Mouse (Mus musculus) forebrain, embryonic 15.5 days (tissue): ENCODE data around the gene Rrp36. TPM values are rescaled to one million over a fixed set of nuclear protein-coding genes. Genes with fewer than 3 reads are reported as not detected.

Source experiments
- ATAC-seq: fragments of 200-750 bp; cut with Nextera tagmentation; replicated peaks from 2 replicates; pipeline ENCODE4 v1.8.0; 2017; ENCODE audit warnings: mild to moderate bottlenecking, moderate TSS enrichment, moderate library complexity
- H3K27ac ChIP-seq: fragments of 300-500 bp; sonication (generic); replicated peaks from 2 replicates; pipeline ENCODE4 v1.5.1; 2015; ENCODE audit warnings: mild to moderate bottlenecking, inconsistent platforms
- H3K27me3 ChIP-seq: fragments of 300-500 bp; sonication (generic); 2 replicates; pipeline ENCODE4 v1.6.1; 2015; ENCODE audit warnings: inconsistent platforms
- H3K36me3 ChIP-seq: fragments of 300-500 bp; sonication (generic); 2 replicates; pipeline ENCODE4 v1.6.1; 2015; ENCODE audit warnings: mild to moderate bottlenecking, inconsistent platforms
- H3K4me1 ChIP-seq: fragments of 300-500 bp; sonication (generic); 2 replicates; pipeline ENCODE4 v1.6.1; 2015; ENCODE audit warnings: inconsistent platforms
- H3K4me2 ChIP-seq: fragments of 300-500 bp; sonication (generic); replicated peaks from 2 replicates; pipeline ENCODE4 v1.6.1; 2015; ENCODE audit warnings: mild to moderate bottlenecking, inconsistent platforms
- H3K4me3 ChIP-seq: fragments of 300-500 bp; sonication (generic); 2 replicates; pipeline ENCODE4 v1.5.1; 2015; ENCODE audit warnings: mild to moderate bottlenecking, inconsistent platforms
- H3K9ac ChIP-seq: fragments of 300-500 bp; sonication (generic); replicated peaks from 2 replicates; pipeline ENCODE4 v1.6.1; 2015; ENCODE audit warnings: mild to moderate bottlenecking, inconsistent platforms
- H3K9me3 ChIP-seq: fragments of 300-500 bp; sonication (generic); 2 replicates; pipeline ENCODE4 v1.6.1; 2016; ENCODE audit warnings: inconsistent platforms
- WGBS: fragments of 180-500 bp; shearing (Covaris S2); methylation state at CpG from one replicate; pipeline ENCODE4 v1.1.7; 2015; ENCODE audit warnings: mixed read lengths; 5-methylcytosine and 5-hydroxymethylcytosine counted together
- polyA plus RNA-seq: library from polyadenylated mRNA; unstranded; fragments of >200 nt; fragmentation: Nextera tagmentation; extraction: Ambion mirVana; gene quantifications from 2 replicates; pipeline ENCODE4 v1.2.1, GENCODE M21; 2015

The Rrp36 gene
- polyA plus RNA-seq, 1 experiment from 2014 or later: 49.5 TPM

- H3K4me1 ChIP-seq: peaks cover 43% of the 10 kb centered on the region
- peak overlapping the region; percentile 69 for H3K4me2 ChIP-seq
- peak; percentile 76 for ATAC-seq
- H3K27ac ChIP-seq: peak overlapping the region; percentile 86
- 5% methylated on average over 33 of the region's 41 CpGs for WGBS
- peak overlapping the region; percentile 90 for H3K9ac ChIP-seq
- H3K36me3 ChIP-seq: peaks cover 1% of the 10 kb centered on the region; the same call in 1 of the 2 replicates
- H3K9me3 ChIP-seq: no peaks in the 10 kb centered on the region
- no peaks in the 10 kb centered on the region for H3K27me3 ChIP-seq
- peak overlapping the region; percentile 92 for H3K4me3 ChIP-seq
Observed at GRCm38 (mm10) chr17:46703971-46704886, 30.1 kb upstream of the Rrp36 start.

GRCm38 (mm10) chr17:46702506-46702905 is 28.4 kb upstream of the Rrp36 start:
- H3K36me3 ChIP-seq: peaks cover 8% of the 10 kb centered on the region; the same call in 1 of the 2 replicates
- H3K27me3 ChIP-seq: no peaks in the 10 kb centered on the region
- peak overlapping the region; percentile 69 for H3K4me2 ChIP-seq
- H3K9me3 ChIP-seq: no peaks in the 10 kb centered on the region
- H3K27ac ChIP-seq: no peak overlapping the region; the same call in 1 of the 2 replicates
- no peak for ATAC-seq
- 91% methylated on average over 5 of the region's 5 CpGs for WGBS
- peaks cover 43% of the 10 kb centered on the region for H3K4me1 ChIP-seq
- H3K4me3 ChIP-seq: peak overlapping the region; percentile 92; the same call in 1 of the 2 replicates
- 0 out of 2 replicates have a peak overlapping the region, but pooled peaks have one; percentile 90 for H3K9ac ChIP-seq

- Histone ChIP-seq H3K9ac (no peak overlapping the region; the same call in 1 of the 2 replicates), H3K4me1 (peaks cover 43% of the 10 kb centered on the region), H3K27me3 (no peaks in the 10 kb centered on the region), H3K36me3 (peaks cover 8% of the 10 kb centered on the region; the same call in 1 of the 2 replicates), H3K27ac (no peak overlapping the region), H3K4me3 (no peak overlapping the region), H3K4me2 (no peak overlapping the region; the same call in 1 of the 2 replicates), H3K9me3 (no peaks in the 10 kb centered on the region)
- no peak for ATAC-seq
- 87% methylated on average over 12 of the region's 12 CpGs for WGBS
Observed at GRCm38 (mm10) chr17:46702100-46702499, 27.9 kb upstream of the Rrp36 start.

DNA sequence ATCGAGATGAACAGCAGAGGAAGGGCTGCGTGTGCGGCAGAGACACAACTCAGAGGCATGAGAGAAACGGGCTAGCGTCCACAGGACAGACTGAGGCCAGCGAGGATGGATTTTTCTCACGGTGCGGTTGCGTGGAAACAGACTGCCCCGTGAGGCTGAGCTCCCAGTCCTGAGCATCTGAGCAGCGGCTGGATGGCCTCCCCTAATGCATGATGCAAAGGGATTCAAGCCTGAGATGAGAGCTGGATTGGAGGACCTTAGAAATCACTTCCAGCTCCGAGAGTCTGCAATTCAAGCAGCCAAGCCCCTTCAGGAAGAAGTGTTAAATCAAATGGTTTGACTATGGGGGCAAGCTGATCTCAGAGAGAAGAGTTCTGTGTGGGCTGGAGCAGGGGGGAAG is 27.3 kb upstream of the Rrp36 start:
- 81% methylated on average over 12 of the region's 12 CpGs for WGBS
- Histone ChIP-seq H3K9me3 (no peaks in the 10 kb centered on the region), H3K27ac (no peak overlapping the region), H3K4me2 (no peak overlapping the region), H3K4me1 (peaks cover 43% of the 10 kb centered on the region), H3K9ac (peak overlapping the region; percentile 15), H3K36me3 (peaks cover 8% of the 10 kb centered on the region; the same call in 1 of the 2 replicates), H3K27me3 (no peaks in the 10 kb centered on the region), H3K4me3 (no peak overlapping the region)
- ATAC-seq: no peak

DNA sequence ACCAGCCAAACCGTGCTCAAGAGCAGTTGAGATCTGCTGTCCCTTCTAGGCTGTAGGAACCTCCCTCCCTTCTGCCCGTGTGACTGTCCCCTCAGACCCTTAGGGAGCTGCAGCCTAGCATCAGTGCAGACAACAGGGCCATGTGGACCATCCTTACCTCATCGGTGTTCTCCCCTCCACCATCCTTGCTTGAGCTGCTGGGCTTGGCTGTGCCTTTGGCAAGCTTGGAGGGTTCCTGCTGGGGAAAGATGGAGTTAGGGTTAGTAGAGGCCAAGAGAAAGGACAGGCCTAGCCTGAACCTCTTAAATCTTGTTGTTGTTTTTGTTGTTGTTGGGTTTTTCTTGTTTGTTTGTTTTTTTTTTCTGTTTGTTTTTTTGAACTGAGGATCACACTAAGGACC is 25.8 kb upstream of the Rrp36 start:
- Histone ChIP-seq H3K27me3 (no peaks in the 10 kb centered on the region), H3K27ac (no peak overlapping the region), H3K36me3 (peaks cover 8% of the 10 kb centered on the region; the same call in 1 of the 2 replicates), H3K9ac (no peak overlapping the region), H3K4me3 (no peak overlapping the region), H3K4me2 (no peak overlapping the region), H3K4me1 (peaks cover 32% of the 10 kb centered on the region), H3K9me3 (no peaks in the 10 kb centered on the region)
- no peak for ATAC-seq
- WGBS: 85% methylated on average over 3 of the region's 3 CpGs

DNA sequence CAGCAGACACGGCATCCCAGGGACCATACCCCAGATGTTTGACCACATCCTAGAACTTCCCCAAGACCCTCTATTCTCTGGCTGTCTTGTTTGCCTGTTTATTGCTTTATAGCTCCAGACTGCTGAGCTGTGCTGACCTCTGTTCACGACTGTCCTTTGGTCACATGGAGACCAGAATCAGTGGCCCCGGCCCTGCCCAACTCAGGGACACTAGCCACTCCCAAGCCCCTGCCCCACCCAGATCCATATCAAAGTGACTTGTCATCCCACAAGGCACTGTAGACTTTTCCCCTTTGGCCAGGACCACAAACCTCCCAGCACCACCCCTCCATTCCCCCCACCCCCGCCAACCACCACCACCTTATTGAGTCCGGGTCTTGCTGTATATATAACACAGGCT is 25.1 kb upstream of the Rrp36 start:
- H3K27ac ChIP-seq: no peak overlapping the region
- no peaks in the 10 kb centered on the region for H3K9me3 ChIP-seq
- peaks cover 8% of the 10 kb centered on the region; the same call in 1 of the 2 replicates for H3K36me3 ChIP-seq
- no peak overlapping the region for H3K9ac ChIP-seq
- H3K4me1 ChIP-seq: peaks cover 32% of the 10 kb centered on the region
- WGBS: 92% methylated on average over 5 of the region's 5 CpGs
- H3K27me3 ChIP-seq: no peaks in the 10 kb centered on the region
- H3K4me2 ChIP-seq: no peak overlapping the region
- ATAC-seq: no peak
- H3K4me3 ChIP-seq: no peak overlapping the region

- no peak for ATAC-seq
- Histone ChIP-seq H3K9ac (no peak overlapping the region), H3K4me3 (no peak overlapping the region), H3K9me3 (no peaks in the 10 kb centered on the region), H3K36me3 (peaks cover 8% of the 10 kb centered on the region; the same call in 1 of the 2 replicates), H3K4me2 (no peak overlapping the region), H3K4me1 (peaks cover 26% of the 10 kb centered on the region), H3K27ac (no peak overlapping the region), H3K27me3 (no peaks in the 10 kb centered on the region)
- 93% methylated on average over 6 of the region's 6 CpGs for WGBS
Observed at GRCm38 (mm10) chr17:46698515-46698914, 24.4 kb upstream of the Rrp36 start.

DNA sequence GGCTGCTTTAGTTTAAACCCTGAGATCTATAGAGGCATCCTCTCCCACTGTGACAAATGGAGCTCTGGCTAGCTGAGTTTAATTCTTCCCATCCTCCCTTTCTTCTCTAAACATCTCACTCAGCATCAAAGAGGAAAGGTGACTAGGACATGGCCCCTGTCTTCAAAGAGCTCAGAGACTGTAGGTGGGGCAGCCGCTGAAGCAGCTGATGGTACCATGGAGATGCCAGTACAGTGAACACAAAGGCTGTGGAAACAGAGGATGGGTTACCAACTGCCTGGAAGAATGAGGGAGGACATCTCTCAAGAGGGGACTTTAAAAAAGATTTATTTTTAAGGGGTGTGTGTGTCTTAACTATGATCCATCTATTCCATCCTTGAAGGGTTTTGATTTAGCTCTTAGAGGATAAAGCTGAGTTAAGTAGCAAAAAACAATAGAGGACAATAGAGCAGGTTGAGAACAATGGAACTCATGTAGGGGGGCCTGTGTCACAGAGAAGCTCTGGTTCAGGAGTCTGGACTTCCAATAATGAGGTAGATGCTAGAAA is 20.4 kb upstream of the Rrp36 start:
- Histone ChIP-seq H3K27ac (no peak overlapping the region), H3K4me3 (no peak overlapping the region), H3K36me3 (peaks cover 8% of the 10 kb centered on the region; the same call in 1 of the 2 replicates), H3K4me2 (no peak overlapping the region), H3K27me3 (no peaks in the 10 kb centered on the region), H3K9ac (no peak overlapping the region), H3K4me1 (no peaks in the 10 kb centered on the region), H3K9me3 (no peaks in the 10 kb centered on the region)
- no peak for ATAC-seq
- 78% methylated on average over 1 of the region's 1 CpGs for WGBS

DNA sequence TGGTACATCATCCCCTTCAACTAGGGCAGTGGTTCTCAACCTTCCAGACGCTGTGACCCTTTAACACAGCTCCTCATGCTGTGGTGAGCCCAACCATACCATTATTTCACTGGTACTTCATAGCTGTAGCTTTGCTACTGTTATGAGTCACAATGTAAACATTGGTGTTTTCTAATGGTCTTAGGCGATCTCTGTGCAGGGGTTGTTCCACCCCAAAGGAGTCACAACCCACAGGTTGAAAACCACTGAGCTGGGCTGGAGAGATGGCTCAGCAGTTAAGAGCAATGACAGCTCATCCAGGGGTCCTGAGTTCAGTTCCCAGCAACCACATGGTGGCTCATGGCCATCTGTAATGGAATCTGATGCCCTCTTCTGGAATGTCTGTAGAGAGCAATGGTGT is 17.2 kb upstream of the Rrp36 start:
- Histone ChIP-seq H3K9ac (no peak overlapping the region), H3K36me3 (peaks cover 11% of the 10 kb centered on the region; the same call in 1 of the 2 replicates), H3K27ac (no peak overlapping the region), H3K4me1 (no peaks in the 10 kb centered on the region), H3K9me3 (no peaks in the 10 kb centered on the region), H3K27me3 (no peaks in the 10 kb centered on the region), H3K4me2 (no peak overlapping the region), H3K4me3 (no peak overlapping the region)
- 97% methylated on average over 2 of the region's 2 CpGs for WGBS
- no peak for ATAC-seq

GRCm38 (mm10) chr17:46690665-46691064 is 16.5 kb upstream of the Rrp36 start:
- H3K9ac ChIP-seq: no peak overlapping the region
- no peaks in the 10 kb centered on the region for H3K27me3 ChIP-seq
- no peak overlapping the region for H3K27ac ChIP-seq
- H3K4me3 ChIP-seq: no peak overlapping the region
- no peak overlapping the region for H3K4me2 ChIP-seq
- no peaks in the 10 kb centered on the region for H3K9me3 ChIP-seq
- H3K36me3 ChIP-seq: peaks cover 18% of the 10 kb centered on the region
- WGBS: 96% methylated on average over 12 of the region's 12 CpGs
- H3K4me1 ChIP-seq: no peaks in the 10 kb centered on the region
- ATAC-seq: no peak

DNA sequence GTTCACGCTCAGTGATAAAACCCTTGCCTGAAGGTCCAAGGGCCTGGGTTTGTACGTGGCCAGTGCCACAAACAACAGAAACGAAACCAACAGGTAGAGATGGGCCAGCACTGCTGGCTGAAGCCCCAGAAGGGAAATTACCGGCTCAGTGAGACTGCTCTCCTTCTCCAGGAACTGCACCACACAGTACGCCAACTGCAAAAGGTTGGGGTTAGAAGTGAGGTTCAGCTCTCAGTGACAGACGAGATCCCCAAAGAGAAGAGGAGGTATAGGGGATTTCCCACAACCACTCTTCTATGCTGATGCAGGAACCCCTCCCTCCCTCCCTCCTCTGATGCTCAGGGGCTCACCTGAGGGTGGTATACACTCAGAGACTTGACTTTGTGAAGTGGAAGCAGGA is 11.8 kb upstream of the Rrp36 start:
- Histone ChIP-seq H3K27me3 (no peaks in the 10 kb centered on the region), H3K4me2 (no peak overlapping the region), H3K36me3 (peaks cover 49% of the 10 kb centered on the region), H3K9ac (no peak overlapping the region), H3K9me3 (no peaks in the 10 kb centered on the region), H3K4me1 (peaks cover 8% of the 10 kb centered on the region), H3K4me3 (no peak overlapping the region), H3K27ac (no peak overlapping the region)
- 93% methylated on average over 6 of the region's 6 CpGs for WGBS
- ATAC-seq: no peak

- no peak for ATAC-seq
- Histone ChIP-seq H3K9me3 (no peaks in the 10 kb centered on the region), H3K4me2 (no peak overlapping the region), H3K4me1 (peaks cover 26% of the 10 kb centered on the region), H3K27me3 (no peaks in the 10 kb centered on the region), H3K9ac (no peak overlapping the region), H3K36me3 (peaks cover 52% of the 10 kb centered on the region), H3K27ac (no peak overlapping the region), H3K4me3 (no peak overlapping the region)
- WGBS: 79% methylated on average over 16 of the region's 16 CpGs
Observed at GRCm38 (mm10) chr17:46682654-46683389, 8.7 kb upstream of the Rrp36 start.
